Mouse (Mus musculus) small intestine, adult 2 months (tissue): ENCODE measurements around the gene Baiap2l2.

Experiments used
- CTCF ChIP-seq: fragments of 200-500 bp; IDR thresholded peaks from 2 replicates; pipeline ENCODE4 v1.5.1; 2012; ENCODE audit warnings: low read depth, mild to moderate bottlenecking, control low read depth, inconsistent platforms, low read length, moderate library complexity, mixed read lengths; ENCODE audit not compliant: insufficient replicate concordance, insufficient read length; ENCODE audit errors: extremely low read depth
- POLR2A ChIP-seq: fragments of 200-500 bp; IDR thresholded peaks from 2 replicates; pipeline ENCODE4 v1.6.1; 2012; ENCODE audit warnings: low read depth, mild to moderate bottlenecking, control low read depth, inconsistent platforms, low read length, moderate library complexity

DNA sequence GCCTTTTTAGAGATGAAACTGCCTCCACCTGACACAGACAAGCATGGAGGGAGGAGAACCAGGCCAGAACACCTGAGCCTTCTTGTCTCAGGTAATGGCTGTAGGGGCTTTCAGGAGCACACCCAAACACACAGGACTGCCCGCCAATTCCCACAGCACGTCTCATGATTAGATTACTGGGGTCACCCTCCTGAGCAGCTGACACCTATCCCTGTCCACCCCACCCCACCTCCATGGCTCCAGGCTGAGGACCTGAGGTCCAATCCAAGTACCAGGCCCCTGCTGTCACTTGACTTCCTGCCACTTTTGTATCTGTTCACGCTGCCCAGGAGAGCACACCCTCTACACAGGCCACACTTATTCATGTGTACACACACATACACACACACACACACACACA is 40.4 kb upstream of the Baiap2l2 start:
- no peak for TF ChIP-seq CTCF
- TF ChIP-seq POLR2A = no peak
